Mouse (Mus musculus) megakaryocyte, embryonic 14.5 days (primary cell): ENCODE data around the gene Sumo2. TPM values are rescaled to one million over a fixed set of nuclear protein-coding genes. Genes with fewer than 3 reads are reported as not detected.
A peak's percentile ranks its signal among the peaks of the same experiment; 100 is the strongest.
"Not testable (repeated sequence)": the region's sequence is repeated elsewhere in the genome, so short reads cannot be mapped to it uniquely, and the experiment has no call there.

Experiments used
- H3K27me3 ChIP-seq: replicated peaks from 2 replicates; pipeline ENCODE3; 2012; ENCODE audit warnings: inconsistent platforms
- H3K36me3 ChIP-seq: replicated peaks from 2 replicates; pipeline ENCODE3; 2012; ENCODE audit warnings: low read length, inconsistent platforms, mixed read lengths
- H3K4me1 ChIP-seq: 2 replicates; pipeline ENCODE4 v1.6.1; 2012; ENCODE audit warnings: inconsistent platforms
- H3K4me3 ChIP-seq: replicated peaks from 2 replicates; pipeline ENCODE3; 2012; ENCODE audit warnings: moderate library complexity, mild to moderate bottlenecking, inconsistent platforms
- H3K9me3 ChIP-seq: 2 replicates; pipeline ENCODE4 v1.6.1; 2012; ENCODE audit warnings: inconsistent platforms
- FLI1 ChIP-seq: IDR thresholded peaks from 2 replicates; pipeline ENCODE4 v1.6.1; 2012; ENCODE audit warnings: low read length, inconsistent platforms, mixed read lengths
- GATA1 ChIP-seq: IDR thresholded peaks from 3 replicates; pipeline ENCODE4 v1.6.1; 2012; ENCODE audit warnings: mixed read lengths, low read length, inconsistent platforms, borderline replicate concordance
- polyA plus RNA-seq: library from polyadenylated mRNA; stranded (reverse); fragments of >175 nt; gene quantifications from 2 replicates; pipeline ENCODE4 v1.2.3, GENCODE M21; 2012; ENCODE audit warnings: low replicate concordance; ENCODE audit not compliant: insufficient read depth

The Sumo2 gene
- polyA plus RNA-seq, 1 experiment: 368 TPM

GRCm38 (mm10) chr11:115511121-115511520 lies 25.0 kb downstream of the Sumo2 start:
- Histone ChIP-seq H3K4me3 (peak overlapping the region; percentile 97), H3K36me3 (peaks cover 8% of the 10 kb centered on the region), H3K27me3 (no peaks in the 10 kb centered on the region), H3K4me1 (peaks cover 72% of the 10 kb centered on the region), H3K9me3 (no peaks in the 10 kb centered on the region)
- TF ChIP-seq FLI1 (no peak), GATA1 (no peak)

- Histone ChIP-seq H3K27me3 (no peaks in the 10 kb centered on the region), H3K9me3 (no peaks in the 10 kb centered on the region), H3K4me3 (peak overlapping the region; percentile 97), H3K36me3 (peaks cover 8% of the 10 kb centered on the region), H3K4me1 (peaks cover 75% of the 10 kb centered on the region)
- no peak for TF ChIP-seq GATA1
- TF ChIP-seq FLI1: no peak
Measured at GRCm38 (mm10) chr11:115510507-115510888, 25.6 kb downstream of the Sumo2 start.

DNA sequence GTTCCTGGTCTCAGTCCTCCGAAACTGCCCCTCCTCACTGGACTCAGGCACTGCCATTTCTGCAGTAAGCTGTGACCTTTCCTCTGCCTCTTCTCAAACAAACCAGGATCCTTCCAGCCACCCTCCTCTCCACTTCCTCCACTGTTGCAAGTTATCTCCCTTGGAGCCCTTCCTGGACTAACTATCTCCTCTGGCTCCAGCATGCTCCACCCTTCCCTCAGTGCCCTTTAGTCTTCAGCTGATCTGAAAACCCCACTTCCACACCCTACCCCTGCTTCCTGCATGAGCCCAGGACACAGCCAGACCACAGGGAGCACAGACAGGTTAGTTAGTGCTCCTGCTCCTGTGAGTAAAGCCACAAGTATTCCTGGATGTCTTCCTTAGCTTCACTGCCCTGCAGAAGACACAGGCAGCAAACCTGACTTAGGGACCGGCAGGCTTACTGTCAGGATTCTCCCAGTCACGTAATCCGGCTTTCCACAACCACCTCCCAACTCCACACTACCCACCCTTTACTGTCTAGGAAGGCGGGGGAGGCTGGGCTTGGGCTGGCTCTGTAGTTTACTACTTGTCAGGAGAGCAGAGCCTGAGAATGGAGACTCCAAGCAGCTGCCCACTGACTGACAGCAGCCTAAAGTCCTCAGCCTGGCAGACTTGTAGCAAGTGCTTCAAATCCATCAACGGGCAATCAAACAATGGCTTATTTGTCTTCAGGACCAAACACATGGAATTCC lies 26.1 kb downstream of the Sumo2 start:
- H3K9me3 ChIP-seq: no peaks in the 10 kb centered on the region
- peak overlapping the region; percentile 97 for H3K4me3 ChIP-seq
- H3K36me3 ChIP-seq: peaks cover 14% of the 10 kb centered on the region
- no peaks in the 10 kb centered on the region for H3K27me3 ChIP-seq
- peaks cover 76% of the 10 kb centered on the region for H3K4me1 ChIP-seq
- TF ChIP-seq GATA1: no peak
- no peak for TF ChIP-seq FLI1

DNA sequence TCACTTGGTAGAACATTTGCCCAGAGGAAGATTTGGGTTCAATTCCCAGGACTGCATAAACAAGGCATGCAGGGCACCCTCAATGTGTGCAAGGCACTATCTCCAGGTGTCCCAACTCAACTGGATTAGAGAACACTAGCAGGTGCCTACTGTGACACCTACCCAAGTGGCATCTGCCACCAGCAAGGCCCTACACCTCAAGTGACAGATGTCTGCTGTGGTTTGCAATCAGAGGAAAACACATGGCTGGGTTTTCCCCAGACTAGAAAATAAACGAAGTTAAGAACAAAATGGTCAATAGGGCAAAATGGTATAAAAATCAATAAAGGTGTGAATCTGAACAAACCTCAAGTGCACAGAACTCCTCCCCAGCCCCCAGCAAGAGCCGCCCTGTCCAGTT lies 28.0 kb downstream of the Sumo2 start:
- H3K36me3 ChIP-seq: peaks cover 30% of the 10 kb centered on the region
- no peaks in the 10 kb centered on the region for H3K9me3 ChIP-seq
- H3K4me1 ChIP-seq: peaks cover 91% of the 10 kb centered on the region
- TF ChIP-seq FLI1 (no peak), GATA1 (no peak)
- no peaks in the 10 kb centered on the region for H3K27me3 ChIP-seq
- peak overlapping the region; percentile 88 for H3K4me3 ChIP-seq

DNA sequence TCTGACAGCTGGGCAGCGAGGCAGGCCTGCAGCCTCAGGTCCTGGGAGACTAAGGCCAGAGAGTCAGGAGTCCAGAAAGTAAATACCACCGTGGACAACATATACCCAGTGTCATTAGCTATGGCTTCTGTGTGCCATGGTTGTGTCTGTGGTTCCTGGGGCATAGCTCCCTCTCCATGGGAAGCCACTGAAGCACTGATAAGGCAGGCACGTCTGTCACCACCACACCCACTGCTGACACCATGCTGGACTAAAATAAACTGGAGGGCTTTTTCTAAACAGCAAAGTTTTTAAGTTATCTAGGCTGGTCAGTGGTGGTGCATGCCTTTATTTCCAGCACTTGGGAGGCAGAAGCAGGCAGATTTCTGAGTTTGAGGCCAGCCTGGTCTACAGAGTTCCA lies 29.5 kb downstream of the Sumo2 start:
- H3K4me1 ChIP-seq: peaks cover 88% of the 10 kb centered on the region
- no peaks in the 10 kb centered on the region for H3K9me3 ChIP-seq
- H3K36me3 ChIP-seq: peaks cover 43% of the 10 kb centered on the region
- H3K27me3 ChIP-seq: no peaks in the 10 kb centered on the region
- H3K4me3 ChIP-seq: peak overlapping the region; percentile 86
- peak; percentile 41; the same call in 1 of the 3 replicates for TF ChIP-seq GATA1
- no peak for TF ChIP-seq FLI1

DNA sequence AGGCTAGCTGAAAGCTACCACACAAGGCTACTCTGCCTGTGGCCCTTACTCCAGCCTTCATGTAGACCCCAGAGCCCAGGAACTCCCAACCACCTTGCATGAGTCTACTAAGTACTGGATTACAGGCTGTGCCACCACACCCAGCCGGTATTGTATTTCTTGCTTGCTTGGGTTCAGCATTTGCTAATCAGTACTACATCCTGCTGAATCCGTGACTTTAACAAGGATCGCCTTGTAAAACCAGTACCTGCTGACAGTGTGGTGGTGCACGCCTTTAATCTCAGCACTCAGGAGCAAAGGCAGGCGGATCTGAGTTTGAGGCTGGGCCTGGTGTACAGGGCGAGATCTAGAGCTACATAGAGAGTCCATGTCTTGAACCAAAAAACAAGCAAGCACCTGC lies 33.4 kb downstream of the Sumo2 start:
- peaks cover 78% of the 10 kb centered on the region for H3K36me3 ChIP-seq
- H3K9me3 ChIP-seq: no peaks in the 10 kb centered on the region
- no peak overlapping the region for H3K4me3 ChIP-seq
- H3K27me3 ChIP-seq: no peaks in the 10 kb centered on the region
- no peak for TF ChIP-seq FLI1
- TF ChIP-seq GATA1: no peak
- H3K4me1 ChIP-seq: peaks cover 62% of the 10 kb centered on the region

DNA sequence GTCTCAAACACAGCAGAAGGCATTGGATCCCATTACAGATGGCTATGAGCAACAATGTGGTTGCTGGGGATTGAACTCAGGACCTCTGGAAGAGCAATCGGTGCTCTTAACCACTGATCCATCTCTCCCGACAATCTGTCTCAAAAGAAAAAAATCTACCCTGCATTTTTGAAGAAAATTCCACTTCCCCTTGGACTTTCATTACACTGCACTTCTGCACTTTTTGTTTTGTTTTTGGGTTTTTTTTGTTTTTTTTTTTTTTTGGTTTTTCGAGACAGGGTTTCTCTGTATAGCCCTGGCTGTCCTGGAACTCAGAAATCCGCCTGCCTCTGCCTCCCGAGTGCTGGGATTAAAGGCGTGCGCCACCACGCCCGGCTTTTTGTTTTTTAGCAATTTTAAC lies 39.5 kb downstream of the Sumo2 start:
- H3K36me3 ChIP-seq: peaks cover 53% of the 10 kb centered on the region
- not testable (repeated sequence) for H3K9me3 ChIP-seq, H3K4me3 ChIP-seq, H3K27me3 ChIP-seq
- H3K4me1 ChIP-seq: peaks cover 26% of the 10 kb centered on the region

- H3K9me3 ChIP-seq: no peaks in the 10 kb centered on the region
- no peak for TF ChIP-seq GATA1
- TF ChIP-seq FLI1: no peak
- peak overlapping the region; percentile 97 for H3K4me3 ChIP-seq
- H3K4me1 ChIP-seq: peaks cover 43% of the 10 kb centered on the region
- no peaks in the 10 kb centered on the region for H3K27me3 ChIP-seq
- peaks cover 45% of the 10 kb centered on the region for H3K36me3 ChIP-seq
Measured at GRCm38 (mm10) chr11:115492387-115492786, 43.7 kb downstream of the Sumo2 start.

GRCm38 (mm10) chr11:115491356-115492083 lies 44.6 kb downstream of the Sumo2 start, which contains the start of gene Nt5c:
Gene Nt5c (minus strand): TSS chr11:115491862.
- no peaks in the 10 kb centered on the region for H3K9me3 ChIP-seq
- H3K4me3 ChIP-seq: peak within 1 kb of the TSS; percentile 97
- peaks cover 41% of the 10 kb centered on the region for H3K36me3 ChIP-seq
- no peak for TF ChIP-seq FLI1
- TF ChIP-seq GATA1: no peak
- no peaks in the 10 kb centered on the region for H3K27me3 ChIP-seq
- peaks cover 43% of the 10 kb centered on the region for H3K4me1 ChIP-seq

DNA sequence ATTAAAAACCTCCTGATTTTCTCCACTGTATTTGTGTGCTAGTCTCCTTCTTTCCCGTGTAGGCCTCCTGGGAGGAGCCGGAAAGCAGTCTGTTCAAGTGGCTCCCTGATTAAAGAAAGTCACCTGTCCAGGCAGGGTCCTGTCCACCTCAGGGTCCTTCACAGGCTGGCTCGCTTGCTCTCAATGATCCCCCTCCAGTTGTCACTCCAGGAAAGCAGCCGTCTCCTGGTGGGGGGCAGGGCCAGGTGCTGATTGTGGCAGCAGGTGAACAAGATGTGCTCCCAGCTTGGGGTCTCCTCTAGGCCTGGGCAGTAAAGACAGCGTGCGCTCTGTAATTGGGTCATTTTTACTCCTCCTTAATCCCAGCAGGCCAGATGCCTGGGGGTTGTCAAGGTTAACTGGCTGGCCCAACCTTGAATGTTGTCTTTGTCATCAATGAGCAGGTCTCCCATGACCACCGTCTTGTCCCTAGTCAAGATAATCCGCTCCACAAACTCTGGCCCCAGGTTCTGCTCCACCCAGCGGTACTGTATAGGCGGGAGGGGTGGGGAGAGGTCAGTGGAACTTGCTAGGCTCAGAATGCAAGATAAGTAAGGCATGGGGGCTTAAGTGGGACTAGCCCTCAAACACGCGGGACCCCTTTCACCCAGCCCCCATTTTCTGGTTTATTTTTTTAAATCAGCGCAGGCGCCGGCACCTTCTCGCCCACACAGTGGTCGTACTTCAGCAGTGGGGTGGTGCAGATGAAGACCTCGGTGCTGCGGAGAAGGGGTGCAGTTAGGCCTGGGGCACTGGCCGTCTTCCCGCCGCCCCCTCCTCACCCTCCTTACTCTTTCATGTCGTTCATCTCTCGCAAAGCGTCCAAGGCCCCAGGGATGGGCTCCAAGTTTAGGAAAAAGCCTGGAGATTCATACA lies 45.4 kb downstream of the Sumo2 start:
- peaks cover 46% of the 10 kb centered on the region for H3K4me1 ChIP-seq
- H3K9me3 ChIP-seq: no peaks in the 10 kb centered on the region
- H3K4me3 ChIP-seq: peak overlapping the region; percentile 97
- no peaks in the 10 kb centered on the region for H3K27me3 ChIP-seq
- TF ChIP-seq GATA1 (no peak), FLI1 (no peak)
- peaks cover 45% of the 10 kb centered on the region for H3K36me3 ChIP-seq
